Mouse (Mus musculus): ENCODE results near the gene Frem1.

DNA sequence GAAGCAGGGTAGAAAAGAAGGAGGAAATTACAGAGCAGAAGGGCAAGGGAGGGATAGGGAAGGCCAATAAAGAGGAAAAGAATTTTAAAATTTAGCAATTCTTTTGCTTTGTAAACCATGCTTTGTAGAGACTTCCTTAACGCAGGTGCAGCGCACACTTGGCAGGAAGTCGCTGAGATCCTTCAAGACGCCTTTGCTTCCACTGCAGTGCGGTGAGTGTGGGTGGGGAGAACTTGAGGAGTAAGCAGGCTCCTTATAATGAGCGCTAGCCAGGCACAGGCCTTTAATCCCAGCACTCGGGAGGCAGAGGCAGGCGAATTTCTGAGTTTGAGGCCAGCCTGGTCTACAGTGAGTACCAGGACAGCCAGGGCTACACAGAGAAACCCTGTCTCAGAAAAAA is 1.1 kb upstream of the Frem1 start:
- TF ChIP-seq EP300 (IDR thresholded peaks at IDR 0.05; ENCODE audit: insufficient read depth, low read depth, low read length) (no peak), CTCF (IDR thresholded peaks at IDR 0.05; ENCODE audit: low read depth, low read length) (no peak)
